Mouse (Mus musculus) ES-Bruce4 (cell line): ENCODE data around the gene Jun.

ENCODE experiments used
- EP300 ChIP-seq: IDR thresholded peaks from 2 replicates; pipeline ENCODE4 v1.6.1; 2011; ENCODE audit warnings: low read depth, low read length; ENCODE audit not compliant: insufficient read depth
- POLR2A ChIP-seq: IDR thresholded peaks from one replicate; pipeline ENCODE4 v1.8.1; 2011; ENCODE audit warnings: low read length; ENCODE audit not compliant: insufficient read depth

DNA sequence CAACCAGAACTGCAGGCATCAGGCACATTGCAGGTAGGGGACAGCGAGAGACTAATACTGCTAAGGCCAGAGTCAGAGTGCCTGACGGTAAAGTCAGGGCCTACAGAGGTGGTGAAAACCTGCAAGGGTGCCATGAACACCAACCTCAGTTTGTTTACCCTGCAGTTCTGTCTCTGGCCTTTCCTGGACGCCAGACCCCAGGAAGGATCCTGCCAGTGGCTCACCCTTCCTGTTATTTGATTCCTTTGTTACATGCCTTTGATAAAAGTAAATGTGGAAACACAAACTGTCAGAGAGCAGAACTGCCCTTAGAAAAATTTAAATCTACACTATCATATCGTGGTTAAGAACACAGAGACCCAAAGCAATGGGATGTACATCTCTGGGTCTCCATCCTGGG lies 20.9 kb downstream of the Jun start:
- TF ChIP-seq EP300, result no peak
- TF ChIP-seq POLR2A, result no peak
